In the genomic region with DNA sequence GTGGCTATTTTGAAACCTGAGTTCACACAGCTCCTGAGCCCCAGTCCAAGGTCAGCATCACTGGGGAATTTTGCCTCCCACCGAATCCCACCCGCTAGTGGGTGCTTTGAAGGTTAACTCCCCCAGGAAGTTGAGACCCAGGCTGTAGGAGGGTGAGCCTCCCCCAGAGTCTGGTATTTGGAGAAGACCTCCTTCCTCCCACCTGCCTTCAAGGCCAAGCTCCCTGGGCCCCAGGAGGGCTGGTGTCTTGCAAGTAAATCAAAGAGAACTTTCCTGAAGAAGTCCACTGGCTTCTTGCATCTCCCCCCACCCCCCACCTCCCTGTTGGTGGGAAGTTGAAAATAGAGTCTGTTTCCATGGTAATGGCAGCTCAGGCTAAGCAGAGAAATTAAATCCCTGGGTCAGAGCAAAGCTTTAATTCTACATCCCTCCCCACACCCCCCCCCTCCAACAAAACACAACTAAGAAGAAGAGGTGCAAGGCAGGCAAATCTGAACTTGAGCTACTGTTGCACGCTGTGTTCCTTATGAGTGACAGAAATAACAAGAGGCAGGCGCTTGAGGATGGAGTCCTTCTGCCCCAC, we compare ENCODE assay signal across 21 mouse cellular contexts.
DNase-seq lines count a peak whose midpoint lies in the region; ATAC-seq and TF ChIP-seq lines count a peak whose summit lies in the region.
"Had no signal": no experiment of that assay in that cellular context is flagged by ENCODE, and none has a peak within 500 bp of the region (broad histone marks: within the 10 kb centered on the region; RNA-seq: fewer than 3 reads in every experiment).

No protein-coding gene starts in this region.

- H3K27ac ChIP-seq in forebrain, embryonic 14.5 days (ENCODE audit: low read depth, low read length): no peak overlapping the region
- H3K27ac ChIP-seq in forebrain, embryonic 13.5 days: no peak overlapping the region
- peak overlapping the region; percentile 79 for H3K27ac ChIP-seq in midbrain, embryonic 10.5 days (replicated peaks)
- peak overlapping the region; percentile 85 for H3K27ac ChIP-seq in olfactory bulb, adult 2 months (ENCODE audit: insufficient read depth, low read depth, low read length)
- H3K27ac ChIP-seq: limb, embryonic 10.5 days; macrophage; neural tube, embryonic 13.5 days had no signal

- 25% methylated on average over 4 of the region's 4 CpGs for WGBS in forebrain, embryonic 14.5 days
- WGBS in forebrain, embryonic 13.5 days: 19% methylated on average over 4 of the region's 4 CpGs
- 17% methylated on average over 4 of the region's 4 CpGs for WGBS in midbrain, embryonic 10.5 days
- WGBS in olfactory bulb, adult 2 months: 16% methylated on average over 4 of the region's 4 CpGs

- H3K36me3 ChIP-seq in forebrain, embryonic 14.5 days (ENCODE audit: control insufficient read depth, insufficient read depth, low read length): no peaks in the 10 kb centered on the region
- no peaks in the 10 kb centered on the region for H3K36me3 ChIP-seq in forebrain, embryonic 13.5 days (ENCODE audit: poor library complexity, severe bottlenecking)
- no peaks in the 10 kb centered on the region for H3K36me3 ChIP-seq in midbrain, embryonic 10.5 days
- H3K36me3 ChIP-seq: limb, embryonic 10.5 days; neural tube, embryonic 13.5 days had no signal

- ATAC-seq in forebrain, embryonic 14.5 days: no peak
- no peak for ATAC-seq in forebrain, embryonic 13.5 days
- ATAC-seq: activated CD4-positive, CD25-positive, alpha-beta regulatory T cell, adult 4 months; hindbrain, embryonic 16.5 days had no signal

- no peaks in the 10 kb centered on the region; the same call in 1 of the 2 replicates for H3K4me1 ChIP-seq in forebrain, embryonic 14.5 days (ENCODE audit: control insufficient read depth, insufficient read depth, low read length)
- peaks cover 20% of the 10 kb centered on the region for H3K4me1 ChIP-seq in forebrain, embryonic 13.5 days
- H3K4me1 ChIP-seq in midbrain, embryonic 10.5 days: peaks cover 66% of the 10 kb centered on the region
- H3K4me1 ChIP-seq in olfactory bulb, adult 2 months (ENCODE audit: control insufficient read depth, insufficient read depth, low read length): peaks cover 56% of the 10 kb centered on the region

- no peak for TF ChIP-seq CTCF in olfactory bulb, adult 2 months (IDR thresholded peaks at IDR 0.05; ENCODE audit: insufficient read depth, low read depth, low read length)

- H3K4me2 ChIP-seq in forebrain, embryonic 14.5 days (ENCODE audit: low read length): no peak overlapping the region
- H3K4me2 ChIP-seq in forebrain, embryonic 13.5 days: no peak overlapping the region
- H3K4me2 ChIP-seq: heart, embryonic 11.5 days; liver, embryonic 11.5 days; neural tube, embryonic 13.5 days had no signal

- no peak overlapping the region for H3K4me3 ChIP-seq in forebrain, embryonic 14.5 days (ENCODE audit: low read depth, low read length)
- no peak overlapping the region for H3K4me3 ChIP-seq in forebrain, embryonic 13.5 days
- H3K4me3 ChIP-seq in midbrain, embryonic 10.5 days: no peak overlapping the region
- no peak overlapping the region for H3K4me3 ChIP-seq in olfactory bulb, adult 2 months (ENCODE audit: insufficient read depth, low read depth, low read length)
- H3K4me3 ChIP-seq: limb, embryonic 10.5 days; neural tube, embryonic 13.5 days had no signal

- no peaks in the 10 kb centered on the region for H3K27me3 ChIP-seq in forebrain, embryonic 14.5 days (replicated peaks; ENCODE audit: control insufficient read depth, insufficient read depth, low read length)
- H3K27me3 ChIP-seq in forebrain, embryonic 13.5 days: no peaks in the 10 kb centered on the region
- H3K27me3 ChIP-seq in midbrain, embryonic 10.5 days (ENCODE audit: low read depth, poor library complexity, severe bottlenecking): no peaks in the 10 kb centered on the region
- H3K27me3 ChIP-seq: neural tube, embryonic 13.5 days had no signal

- H3K9ac ChIP-seq in forebrain, embryonic 14.5 days (ENCODE audit: low read length): no peak overlapping the region
- H3K9ac ChIP-seq in forebrain, embryonic 13.5 days: no peak overlapping the region
- H3K9ac ChIP-seq: neural tube, embryonic 13.5 days had no signal

- no peak for TF ChIP-seq POLR2A in olfactory bulb, adult 2 months (IDR thresholded peaks at IDR 0.05; ENCODE audit: insufficient read depth, low read depth, low read length)

- H3K9me3 ChIP-seq in forebrain, embryonic 14.5 days (replicated peaks; ENCODE audit: control insufficient read depth, low read length): no peaks in the 10 kb centered on the region
- no peaks in the 10 kb centered on the region for H3K9me3 ChIP-seq in forebrain, embryonic 13.5 days (replicated peaks)
- no peaks in the 10 kb centered on the region for H3K9me3 ChIP-seq in midbrain, embryonic 10.5 days (replicated peaks)
- H3K9me3 ChIP-seq: limb, embryonic 10.5 days; neural tube, embryonic 13.5 days had no signal

- DNase-seq in forebrain, embryonic 14.5 days (ENCODE audit: low spot score): peak; percentile 39
- peak; percentile 70 for DNase-seq in ovary, adult 18-20 months (ENCODE audit: low spot score)
- DNase-seq in ovary, postnatal 14 days (ENCODE audit: low spot score): no peak
- peak; percentile 54 for DNase-seq in midbrain, embryonic 10.5 days (ENCODE audit: low spot score)
- no peak for DNase-seq in MN1 (ENCODE audit: low spot score)
- no peak for DNase-seq in right cerebral cortex, postnatal 14 days
- DNase-seq: adrenal gland, postnatal 14 days; B cell, adult 2 months; cerebellum, adult 8-10 months; kidney, adult 11 months; lung, adult 2 months; thymus, postnatal 25 days had no signal

Comparison
In these comparisons a context has a peak if more than half of its experiments do, and no peak if none do; other contexts are left out.
1. DNase-seq: peak in forebrain, embryonic 14.5 days (single experiment), ovary, adult 18-20 months (single experiment) and midbrain, embryonic 10.5 days (single experiment); none in ovary, postnatal 14 days (single experiment), MN1 (single experiment) and right cerebral cortex, postnatal 14 days (single experiment).
2. H3K27ac ChIP-seq: peak in midbrain, embryonic 10.5 days (single experiment) and olfactory bulb, adult 2 months (single experiment); none in forebrain, embryonic 14.5 days (single experiment) and forebrain, embryonic 13.5 days (single experiment).